Comparison of ENCODE assay signal across 14 mouse cellular contexts in the genomic region with DNA sequence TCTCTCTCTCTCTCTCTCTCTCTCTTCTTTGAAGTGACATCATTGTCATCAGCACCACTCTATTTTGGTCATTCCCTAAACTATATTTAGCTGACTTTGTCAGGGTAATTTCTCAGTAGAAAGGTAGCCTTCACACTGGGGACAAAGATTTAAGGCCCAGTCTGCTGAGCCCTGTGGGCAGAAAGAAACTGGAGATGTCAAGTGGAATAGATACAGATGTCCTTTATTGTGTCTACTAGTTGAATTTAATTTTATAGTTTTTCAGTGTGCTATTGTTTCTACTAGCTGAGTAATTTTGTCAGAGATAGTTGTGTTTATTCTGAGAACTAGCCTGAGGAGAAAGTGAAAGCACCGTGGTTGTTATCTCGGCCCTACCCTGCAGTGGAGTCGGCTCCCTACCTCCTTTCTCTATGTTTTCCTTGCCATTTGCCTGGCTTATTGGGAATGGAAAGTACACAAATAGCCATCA. TPM values are rescaled to one million over a fixed set of nuclear protein-coding genes. Genes with fewer than 3 reads are reported as not detected.
DNase-seq lines count a peak whose midpoint lies in the region; ATAC-seq and TF ChIP-seq lines count a peak whose summit lies in the region.
"Had no signal": no experiment of that assay in that cellular context is flagged by ENCODE, and none has a peak within 500 bp of the region (broad histone marks: within the 10 kb centered on the region; RNA-seq: fewer than 3 reads in every experiment).

No protein-coding gene starts in this region.

- TF ChIP-seq CTCF in lung, postnatal 0 days (IDR thresholded peaks at IDR 0.05) = no peak
- no peak for TF ChIP-seq CTCF in stomach, postnatal 0 days (IDR thresholded peaks at IDR 0.05; ENCODE audit: low read depth)
- TF ChIP-seq CTCF in intestine, postnatal 0 days (IDR thresholded peaks at IDR 0.05; ENCODE audit: low read depth) = no peak

- no peak overlapping the region for H3K4me3 ChIP-seq in lung, postnatal 0 days (ENCODE audit: low read depth, low read length)
- H3K4me3 ChIP-seq in liver, embryonic 12.5 days = peak overlapping the region; percentile 45
- H3K4me3 ChIP-seq in stomach, postnatal 0 days (ENCODE audit: low read depth, low read length) = no peak overlapping the region
- no peak overlapping the region for H3K4me3 ChIP-seq in intestine, postnatal 0 days (ENCODE audit: low read depth, low read length)
- H3K4me3 ChIP-seq: midbrain, embryonic 13.5 days had no signal

- ATAC-seq in lung, postnatal 0 days = no peak
- peak; percentile 81 for ATAC-seq in erythroid progenitor cell, adult 5-6 weeks (replicated peaks; ENCODE audit: low FRiP score, poor library complexity, severe bottlenecking)
- peak; percentile 64; the same call in 1 of the 2 replicates for ATAC-seq in liver, embryonic 12.5 days
- no peak for ATAC-seq in stomach, postnatal 0 days (ENCODE audit: low FRiP score, low TSS enrichment)
- ATAC-seq in intestine, postnatal 0 days = no peak
- ATAC-seq: midbrain, embryonic 13.5 days had no signal

- no peak for TF ChIP-seq EP300 in lung, postnatal 0 days (IDR thresholded peaks at IDR 0.05)
- no peak for TF ChIP-seq EP300 in stomach, postnatal 0 days (optimal IDR thresholded peaks at IDR 0.05)

- no peaks in the 10 kb centered on the region for H3K9me3 ChIP-seq in lung, postnatal 0 days (ENCODE audit: low read length)
- no peaks in the 10 kb centered on the region for H3K9me3 ChIP-seq in liver, embryonic 12.5 days (replicated peaks)
- H3K9me3 ChIP-seq in stomach, postnatal 0 days (ENCODE audit: control insufficient read depth, low read length) = no peaks in the 10 kb centered on the region
- H3K9me3 ChIP-seq in intestine, postnatal 0 days (ENCODE audit: control insufficient read depth) = no peaks in the 10 kb centered on the region
- H3K9me3 ChIP-seq: midbrain, embryonic 13.5 days had no signal

- no peaks in the 10 kb centered on the region for H3K4me1 ChIP-seq in lung, postnatal 0 days (ENCODE audit: insufficient read depth, low read depth, low read length)
- peaks cover 28% of the 10 kb centered on the region for H3K4me1 ChIP-seq in liver, embryonic 12.5 days
- H3K4me1 ChIP-seq in stomach, postnatal 0 days (replicated peaks; ENCODE audit: control insufficient read depth, insufficient read depth) = no peaks in the 10 kb centered on the region
- H3K4me1 ChIP-seq in intestine, postnatal 0 days (replicated peaks; ENCODE audit: control insufficient read depth, insufficient read depth, low read length) = no peaks in the 10 kb centered on the region
- H3K4me1 ChIP-seq: midbrain, embryonic 13.5 days had no signal

- no peak overlapping the region for H3K27ac ChIP-seq in lung, postnatal 0 days (ENCODE audit: low read length)
- H3K27ac ChIP-seq in liver, embryonic 12.5 days = no peak overlapping the region
- H3K27ac ChIP-seq in stomach, postnatal 0 days (replicated peaks) = no peak overlapping the region
- no peak overlapping the region for H3K27ac ChIP-seq in intestine, postnatal 0 days (ENCODE audit: low read depth, low read length)
- H3K27ac ChIP-seq: kidney, postnatal 0 days; midbrain, embryonic 13.5 days had no signal

- 35% methylated on average over 3 of the region's 3 CpGs for WGBS in lung, postnatal 0 days
- 11% methylated on average over 3 of the region's 3 CpGs for WGBS in liver, embryonic 12.5 days (ENCODE audit: insufficient replicate concordance)
- 49% methylated on average over 3 of the region's 3 CpGs for WGBS in stomach, postnatal 0 days
- 26% methylated on average over 3 of the region's 3 CpGs for WGBS in intestine, postnatal 0 days

- no peaks in the 10 kb centered on the region for H3K27me3 ChIP-seq in lung, postnatal 0 days (replicated peaks; ENCODE audit: insufficient read depth, low read length)
- H3K27me3 ChIP-seq in liver, embryonic 12.5 days (replicated peaks) = no peaks in the 10 kb centered on the region
- no peaks in the 10 kb centered on the region for H3K27me3 ChIP-seq in stomach, postnatal 0 days (ENCODE audit: control insufficient read depth, insufficient read depth, low read length)
- no peaks in the 10 kb centered on the region for H3K27me3 ChIP-seq in intestine, postnatal 0 days (replicated peaks; ENCODE audit: control insufficient read depth, insufficient read depth, low read length)
- H3K27me3 ChIP-seq: midbrain, embryonic 13.5 days had no signal

- H3K36me3 ChIP-seq in lung, postnatal 0 days (ENCODE audit: insufficient read depth, low read length) = peaks cover 3% of the 10 kb centered on the region; the same call in 1 of the 2 replicates
- H3K36me3 ChIP-seq in liver, embryonic 12.5 days = peaks cover 15% of the 10 kb centered on the region
- 0 out of 2 replicates have a peak, but pooled peaks cover 3% of the 10 kb centered on the region for H3K36me3 ChIP-seq in stomach, postnatal 0 days (ENCODE audit: control insufficient read depth, insufficient read depth, low read length)
- 0 out of 2 replicates have a peak, but pooled peaks cover 3% of the 10 kb centered on the region for H3K36me3 ChIP-seq in intestine, postnatal 0 days (ENCODE audit: control insufficient read depth, insufficient read depth)

- no peak overlapping the region for H3K9ac ChIP-seq in lung, postnatal 0 days (replicated peaks; ENCODE audit: low read depth)
- peak overlapping the region; percentile 55 for H3K9ac ChIP-seq in liver, embryonic 12.5 days
- no peak overlapping the region for H3K9ac ChIP-seq in stomach, postnatal 0 days (ENCODE audit: low read length)
- no peak overlapping the region for H3K9ac ChIP-seq in intestine, postnatal 0 days (ENCODE audit: low read depth, low read length)
- H3K9ac ChIP-seq: midbrain, embryonic 13.5 days had no signal

- DNase-seq in lung, postnatal 0 days (ENCODE audit: low spot score) = no peak
- no peak for DNase-seq in lung, postnatal 14 days
- DNase-seq in stomach, postnatal 0 days (ENCODE audit: low spot score) = peak; percentile 23
- no peak for DNase-seq in gastrocnemius, postnatal 4 days (ENCODE audit: low spot score in 2 of 2)
- DNase-seq in layer of hippocampus, postnatal 36 days = no peak
- DNase-seq: adrenal gland, adult 8-10 months; cerebellum, adult 8-10 months; gastrocnemius, postnatal 36 days; right cerebral cortex, adult 18-20 months had no signal

- peak overlapping the region; percentile 22; the same call in 1 of the 2 replicates for H3K4me2 ChIP-seq in lung, postnatal 0 days (replicated peaks; ENCODE audit: low read depth, low read length)
- peak overlapping the region; percentile 63 for H3K4me2 ChIP-seq in liver, embryonic 12.5 days
- no peak overlapping the region for H3K4me2 ChIP-seq in stomach, postnatal 0 days (replicated peaks; ENCODE audit: low read depth)
- H3K4me2 ChIP-seq in intestine, postnatal 0 days (replicated peaks; ENCODE audit: low read depth) = no peak overlapping the region; the same call in 1 of the 2 replicates
- H3K4me2 ChIP-seq: midbrain, embryonic 13.5 days had no signal

RNA-seq across cellular contexts. Expression of gene Eea1, which starts 30.3 kb away (rescaled TPM):
- 27.5 and 29.1 TPM in 2 replicates for polyA plus RNA-seq in lung, postnatal 0 days (2015; fragmentation: Nextera tagmentation; extraction: Ambion mirVana)
- total RNA-seq in erythroid progenitor cell, adult 5-6 weeks (2015; ENCODE audit: low replicate concordance) = 27.0 and 32.7 TPM in 2 replicates
- total RNA-seq in erythroid progenitor cell, adult 5-6 weeks (2017; ENCODE audit: low replicate concordance) = 44.4 and 48.0 TPM in 2 replicates
- polyA plus RNA-seq in liver, embryonic 12.5 days (2016; fragmentation: Nextera tagmentation; extraction: Ambion mirVana) = 13.2 and 13.6 TPM in 2 replicates
- polyA plus RNA-seq in stomach, postnatal 0 days (2015; fragmentation: Nextera tagmentation; extraction: Ambion mirVana) = 17.9 and 20.2 TPM in 2 replicates
- 20.6 and 21.3 TPM in 2 replicates for polyA plus RNA-seq in intestine, postnatal 0 days (2015; fragmentation: Nextera tagmentation; extraction: Ambion mirVana)
- total RNA-seq in gastrocnemius, postnatal 4 days (2021) = 10 to 100 TPM; 26.4 to 31.4 TPM
- total RNA-seq in layer of hippocampus, postnatal 36 days (2021) = 10 to 100 TPM; 36.1 to 36.7 TPM

Comparison
In these comparisons a context has a peak if more than half of its experiments do, and no peak if none do; other contexts are left out.
1. ATAC-seq: peak in erythroid progenitor cell, adult 5-6 weeks (single experiment) and liver, embryonic 12.5 days (single experiment); none in lung, postnatal 0 days (single experiment), stomach, postnatal 0 days (single experiment) and intestine, postnatal 0 days (single experiment).
2. H3K4me2 ChIP-seq: peak in lung, postnatal 0 days (single experiment) and liver, embryonic 12.5 days (single experiment); none in stomach, postnatal 0 days (single experiment) and intestine, postnatal 0 days (single experiment).